Mouse (Mus musculus): Measurements from ENCODE around the gene Mrps9. TPM values are rescaled to one million over a fixed set of nuclear protein-coding genes. Genes with fewer than 3 reads are reported as not detected.
A peak's percentile ranks its signal among the peaks of the same experiment; 100 is the strongest.

The Mrps9 gene
- polyA plus RNA-seq, 1 experiment from 2014 or later, result 48.2 TPM

DNA sequence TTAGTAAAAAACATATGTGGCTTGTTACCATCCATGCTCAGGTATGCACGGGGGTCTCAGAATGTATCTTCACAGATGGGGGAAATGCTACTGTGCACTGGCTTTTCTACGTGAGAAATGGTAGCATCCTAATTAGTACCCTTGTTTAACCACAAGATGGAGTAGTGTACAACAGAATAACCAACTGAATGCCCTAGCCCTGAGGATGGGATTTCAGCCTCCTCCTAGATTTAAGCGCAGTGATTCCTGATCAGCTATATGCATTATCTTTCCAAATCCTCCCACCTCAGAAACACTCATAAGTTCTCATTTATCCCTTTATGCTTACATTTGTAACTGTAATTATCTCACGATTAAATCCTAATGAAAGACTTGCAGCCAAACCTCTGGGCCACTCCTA lies 64.0 kb downstream of the Mrps9 start:
- no peak for ATAC-seq (ENCODE audit: insufficient number of reproducible peaks, insufficient read depth, low FRiP score, low TSS enrichment, low read depth)

DNA sequence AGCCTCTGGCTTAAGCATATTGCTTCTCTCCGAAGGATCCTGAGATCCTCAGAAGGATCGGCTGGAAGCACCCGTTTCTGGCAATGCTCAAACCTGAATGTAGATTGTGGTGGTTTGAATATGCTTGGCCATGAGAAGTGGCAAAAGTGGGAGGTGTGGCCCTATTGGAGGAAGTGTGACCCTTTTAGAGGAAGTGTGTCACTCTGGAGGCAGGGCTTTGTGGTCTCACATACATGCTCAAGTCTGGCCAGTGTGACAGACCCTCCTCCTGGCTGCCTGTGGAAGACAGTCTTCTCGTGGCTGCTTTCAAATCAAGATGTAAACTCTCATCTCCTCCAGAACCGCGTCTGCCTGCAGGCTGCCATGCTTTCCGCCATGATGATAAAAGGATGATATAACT lies 65.7 kb downstream of the Mrps9 start:
- Histone ChIP-seq H3K27ac (no peak overlapping the region), H3K4me3 (no peak overlapping the region), H3K4me1 (peaks cover 14% of the 10 kb centered on the region; the same call in 1 of the 2 replicates), H3K9ac (no peak overlapping the region), H3K36me3 (no peaks in the 10 kb centered on the region), H3K9me3 (no peaks in the 10 kb centered on the region), H3K27me3 (no peaks in the 10 kb centered on the region), H3K4me2 (no peak overlapping the region)
- 77% methylated on average over 7 of the region's 7 CpGs for WGBS
- ATAC-seq (ENCODE audit: insufficient number of reproducible peaks, insufficient read depth, low FRiP score, low TSS enrichment, low read depth), result no peak

More for the DNA sequence above, 64.0 kb downstream of the Mrps9 start:
- Histone ChIP-seq H3K4me1 (peaks cover 23% of the 10 kb centered on the region), H3K36me3 (no peaks in the 10 kb centered on the region), H3K9ac (no peak overlapping the region), H3K27ac (no peak overlapping the region), H3K9me3 (no peaks in the 10 kb centered on the region), H3K4me2 (no peak overlapping the region), H3K27me3 (no peaks in the 10 kb centered on the region), H3K4me3 (no peak overlapping the region)
- 9% methylated on average over 4 of the region's 4 CpGs for WGBS

DNA sequence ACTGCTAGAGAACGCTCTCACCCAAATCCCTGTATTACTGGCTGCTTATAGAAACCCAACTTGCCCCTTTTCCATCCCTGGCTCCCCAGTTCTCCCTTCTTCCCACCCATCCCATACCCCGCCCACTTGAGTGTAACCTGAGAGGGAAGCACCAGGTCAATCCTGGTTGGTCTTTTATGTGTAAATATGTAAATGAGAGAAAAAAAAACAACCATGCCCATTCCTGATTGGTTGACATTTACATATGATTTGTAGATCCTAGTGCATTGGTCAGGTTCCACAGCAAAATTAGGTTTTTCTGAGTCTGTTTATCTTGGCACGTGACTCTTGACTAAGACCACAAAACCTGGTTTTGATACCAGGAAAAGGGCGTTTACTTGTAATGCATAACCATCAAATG lies 66.9 kb downstream of the Mrps9 start:
- H3K9ac ChIP-seq, result no peak overlapping the region
- peak overlapping the region; percentile 12; the same call in 1 of the 2 replicates for H3K4me3 ChIP-seq
- H3K27ac ChIP-seq, result peak overlapping the region; percentile 83
- H3K4me1 ChIP-seq, result peaks cover 14% of the 10 kb centered on the region; the same call in 1 of the 2 replicates
- H3K9me3 ChIP-seq, result no peaks in the 10 kb centered on the region
- H3K27me3 ChIP-seq, result no peaks in the 10 kb centered on the region
- peak overlapping the region; percentile 43 for H3K4me2 ChIP-seq
- ATAC-seq (ENCODE audit: insufficient number of reproducible peaks, insufficient read depth, low FRiP score, low TSS enrichment, low read depth), result 0 out of 2 replicates have a peak, but pooled peaks have one; percentile 67
- no peaks in the 10 kb centered on the region for H3K36me3 ChIP-seq
- 11% methylated on average over 4 of the region's 4 CpGs for WGBS

DNA sequence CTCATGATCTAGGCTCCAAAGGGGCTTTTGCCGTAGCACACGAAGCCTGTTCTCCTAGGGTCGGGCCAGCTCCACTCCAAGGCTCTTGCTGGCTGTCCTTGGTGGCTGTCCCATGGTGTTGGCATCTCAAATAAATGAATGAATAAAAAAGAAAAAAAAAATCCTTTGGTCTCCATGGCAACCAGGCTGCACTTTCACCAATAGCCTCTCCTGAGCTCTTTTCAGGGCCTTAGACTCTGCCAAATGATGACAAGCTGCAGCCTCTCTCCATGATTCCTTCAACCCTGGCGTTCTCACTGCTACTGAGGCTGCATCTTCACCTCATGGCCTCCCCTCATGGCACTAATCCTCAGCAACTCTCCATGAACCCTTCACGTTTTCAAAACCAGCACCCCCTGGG lies 72.9 kb downstream of the Mrps9 start:
- Histone ChIP-seq H3K4me3 (no peak overlapping the region), H3K27ac (no peak overlapping the region), H3K9ac (no peak overlapping the region), H3K4me2 (no peak overlapping the region), H3K36me3 (no peaks in the 10 kb centered on the region), H3K27me3 (no peaks in the 10 kb centered on the region), H3K4me1 (0 out of 2 replicates have a peak, but pooled peaks cover under 1% of the 10 kb centered on the region), H3K9me3 (no peaks in the 10 kb centered on the region)
- ATAC-seq (ENCODE audit: insufficient number of reproducible peaks, insufficient read depth, low FRiP score, low TSS enrichment, low read depth), result no peak
- WGBS, result 73% methylated on average over 5 of the region's 5 CpGs

DNA sequence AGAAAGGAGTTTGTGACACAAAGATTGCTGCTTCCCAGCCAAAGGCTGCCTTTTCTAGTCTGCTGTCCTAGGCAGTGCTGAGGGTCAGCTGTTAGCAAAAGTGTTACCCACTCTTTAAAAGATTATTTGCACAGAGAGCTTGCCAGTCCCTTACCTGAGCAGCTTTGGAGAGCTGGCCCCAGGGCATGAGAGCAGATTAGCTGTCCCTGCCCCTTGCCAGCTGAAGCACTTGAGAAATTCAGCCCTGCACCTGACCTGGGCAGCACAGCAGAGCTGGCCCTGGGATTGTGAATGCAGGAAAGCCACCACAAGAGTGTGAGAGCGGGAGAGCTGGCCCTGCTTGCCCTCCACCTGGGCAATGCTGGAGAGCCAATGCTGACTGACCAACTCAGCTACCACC lies 82.6 kb downstream of the Mrps9 start:
- 72% methylated on average over 1 of the region's 1 CpGs for WGBS
- Histone ChIP-seq H3K36me3 (no peaks in the 10 kb centered on the region), H3K4me1 (no peaks in the 10 kb centered on the region), H3K9ac (no peak overlapping the region), H3K4me3 (no peak overlapping the region), H3K4me2 (no peak overlapping the region), H3K27ac (no peak overlapping the region), H3K27me3 (no peaks in the 10 kb centered on the region), H3K9me3 (no peaks in the 10 kb centered on the region)
- ATAC-seq (ENCODE audit: insufficient number of reproducible peaks, insufficient read depth, low FRiP score, low TSS enrichment, low read depth), result no peak

DNA sequence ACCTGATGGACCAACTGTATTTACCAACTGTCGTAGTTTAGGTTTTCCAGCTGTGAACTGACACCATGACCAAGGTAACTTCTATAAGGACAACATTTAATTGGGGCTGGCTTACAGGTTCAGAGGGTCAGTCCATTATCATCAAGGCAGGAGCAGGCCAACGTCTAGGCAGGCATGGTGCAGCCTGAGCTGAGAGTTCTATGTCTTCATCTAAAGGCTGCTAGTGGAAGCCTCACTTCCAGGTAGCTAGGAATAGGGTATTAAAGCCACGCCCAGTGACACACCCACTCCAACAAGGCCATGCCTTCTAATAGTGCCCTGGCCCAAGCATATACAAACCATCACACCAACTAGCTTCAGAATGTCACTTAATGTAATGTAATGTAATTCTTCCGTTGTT lies 97.5 kb downstream of the Mrps9 start:
- Histone ChIP-seq H3K27ac (no peak overlapping the region), H3K4me1 (no peaks in the 10 kb centered on the region), H3K9me3 (no peaks in the 10 kb centered on the region), H3K27me3 (no peaks in the 10 kb centered on the region), H3K4me2 (no peak overlapping the region), H3K36me3 (no peaks in the 10 kb centered on the region), H3K9ac (no peak overlapping the region), H3K4me3 (no peak overlapping the region)
- 84% methylated on average over 4 of the region's 4 CpGs for WGBS
- no peak for ATAC-seq (ENCODE audit: insufficient number of reproducible peaks, insufficient read depth, low FRiP score, low TSS enrichment, low read depth)

DNA sequence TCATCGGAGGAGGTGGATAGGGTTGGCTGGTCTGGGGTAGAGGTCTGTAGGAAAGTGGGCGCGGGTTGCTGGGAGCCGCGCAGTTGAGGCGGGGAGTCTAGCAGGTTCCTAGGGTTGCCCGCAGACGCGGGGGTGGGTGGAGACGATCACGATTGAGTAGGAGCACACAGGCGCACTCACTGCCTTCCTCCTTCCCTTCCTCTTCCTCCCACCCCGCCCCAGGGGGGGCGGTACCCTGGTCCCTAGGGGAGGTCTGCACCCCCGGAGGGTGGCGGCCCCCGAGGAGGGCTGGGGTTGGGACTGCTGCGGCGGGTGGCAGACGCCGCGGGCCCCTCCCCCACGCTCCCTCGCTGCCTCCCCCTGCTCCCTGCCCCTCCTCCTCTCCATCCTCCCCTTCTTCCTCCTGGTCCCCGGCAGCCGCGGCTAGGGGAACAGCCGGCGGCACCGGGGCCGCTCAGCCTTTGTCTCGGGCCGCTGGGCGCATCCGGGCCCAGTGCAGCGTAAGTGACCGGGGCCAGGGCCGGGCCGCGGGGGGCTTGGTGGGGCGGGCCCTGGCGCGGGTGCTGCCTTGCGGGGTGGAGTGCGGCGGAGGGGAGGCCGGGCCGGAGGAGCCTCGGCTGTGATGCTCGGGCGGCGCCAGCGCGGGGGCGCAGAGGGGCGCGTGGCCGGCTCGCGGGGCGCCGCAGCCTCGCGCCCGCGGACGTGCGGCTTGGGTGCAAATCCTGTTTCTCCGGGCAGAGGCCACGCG lies 101.9 kb downstream of the Mrps9 start, which contains the start of gene Gpr45:
Gene Gpr45 (plus strand): TSS at position 139 of the 748 bp plus-strand sequence.
- peak; percentile 82 for ATAC-seq (ENCODE audit: insufficient number of reproducible peaks, insufficient read depth, low FRiP score, low TSS enrichment, low read depth)
- no peaks in the 10 kb centered on the region for H3K27me3 ChIP-seq
- H3K27ac ChIP-seq, result peak within 1 kb of the TSS; percentile 88
- no peaks in the 10 kb centered on the region for H3K9me3 ChIP-seq
- no peaks in the 10 kb centered on the region for H3K36me3 ChIP-seq
- peak within 1 kb of the TSS; percentile 71 for H3K4me2 ChIP-seq
- peaks cover 10% of the 10 kb centered on the region for H3K4me1 ChIP-seq
- under 1% methylated on average over 63 of the region's 71 CpGs for WGBS
- peak within 1 kb of the TSS; percentile 85 for H3K9ac ChIP-seq
- peak within 1 kb of the TSS; percentile 68 for H3K4me3 ChIP-seq

DNA sequence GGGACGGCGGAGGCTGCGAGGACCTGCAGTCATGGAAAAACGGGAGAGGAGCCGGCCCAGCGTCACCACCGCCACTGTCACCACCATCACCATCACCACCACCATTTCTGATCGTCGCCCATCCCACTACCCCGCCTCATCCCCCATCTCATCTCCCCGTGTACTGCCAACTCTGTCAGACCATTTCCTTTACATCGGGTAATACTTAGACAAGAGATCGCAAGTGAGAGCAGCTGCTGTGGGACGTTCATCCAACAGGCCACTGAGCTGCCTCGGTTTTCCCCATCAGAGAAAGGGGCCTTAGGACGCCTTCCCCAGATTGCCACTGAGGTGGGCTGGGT lies 102.4 kb downstream of the Mrps9 start:
- Histone ChIP-seq H3K4me1 (peaks cover 10% of the 10 kb centered on the region), H3K9ac (peak overlapping the region; percentile 85), H3K4me3 (peak overlapping the region; percentile 68), H3K36me3 (no peaks in the 10 kb centered on the region), H3K4me2 (peak overlapping the region; percentile 71), H3K9me3 (no peaks in the 10 kb centered on the region), H3K27ac (peak overlapping the region; percentile 88), H3K27me3 (no peaks in the 10 kb centered on the region)
- WGBS, result 1% methylated on average over 16 of the region's 16 CpGs
- no peak for ATAC-seq (ENCODE audit: insufficient number of reproducible peaks, insufficient read depth, low FRiP score, low TSS enrichment, low read depth)

Other genes starting within 250 kb of the Mrps9 start
- 11.4 and 13.4 TPM in 2 replicates for gene Pou3f3, start 155.5 kb upstream of the Mrps9 start, polyA plus RNA-seq (2015; fragmentation: Nextera tagmentation; extraction: Ambion mirVana)
- gene Gpr45, start 101.6 kb downstream of the Mrps9 start, polyA plus RNA-seq (2015; fragmentation: Nextera tagmentation; extraction: Ambion mirVana), result 14.8 and 16.3 TPM in 2 replicates
- gene Tgfbrap1, start 247.4 kb downstream of the Mrps9 start, polyA plus RNA-seq (2015; fragmentation: Nextera tagmentation; extraction: Ambion mirVana), result 10.9 and 12.5 TPM in 2 replicates
- 34.2 and 39.4 TPM in 2 replicates for gene AI597479, start 247.5 kb downstream of the Mrps9 start, polyA plus RNA-seq (2015; fragmentation: Nextera tagmentation; extraction: Ambion mirVana)